Mouse (Mus musculus) heart, embryonic 10.5 days (tissue): ENCODE results near the gene Flt1. TPM values are rescaled to one million over a fixed set of nuclear protein-coding genes. Genes with fewer than 3 reads are reported as not detected.

ENCODE experiments used
- DNase-seq: peaks from one replicate; pipeline ENCODE4 v3.0.0-alpha.2; 2017; ENCODE audit warnings: low spot score
- H3K27ac ChIP-seq: fragments of 300-500 bp; sonication (generic); 2 replicates; pipeline ENCODE4 v1.5.1; 2016; ENCODE audit warnings: mild to moderate bottlenecking
- H3K27me3 ChIP-seq: fragments of 300-500 bp; sonication (generic); 2 replicates; pipeline ENCODE4 v1.6.1; 2016; ENCODE audit warnings: mild to moderate bottlenecking; ENCODE audit not compliant: poor library complexity, insufficient read depth, severe bottlenecking
- H3K36me3 ChIP-seq: fragments of 300-500 bp; sonication (generic); 2 replicates; pipeline ENCODE4 v1.6.1; 2016; ENCODE audit warnings: mild to moderate bottlenecking, moderate library complexity
- H3K4me1 ChIP-seq: fragments of 300-500 bp; sonication (generic); 2 replicates; pipeline ENCODE4 v1.6.1; 2016; ENCODE audit warnings: mild to moderate bottlenecking
- H3K4me3 ChIP-seq: fragments of 300-500 bp; sonication (generic); 2 replicates; pipeline ENCODE4 v1.5.1; 2016; ENCODE audit warnings: mild to moderate bottlenecking, moderate library complexity
- H3K9me3 ChIP-seq: fragments of 300-500 bp; sonication (generic); 2 replicates; pipeline ENCODE4 v1.6.1; 2016; ENCODE audit warnings: mild to moderate bottlenecking, moderate library complexity
- WGBS: fragments of 180-500 bp; shearing (Covaris S2); methylation state at CpG from one replicate; pipeline ENCODE4 v1.1.7; 2016; 5-methylcytosine and 5-hydroxymethylcytosine counted together
- polyA plus RNA-seq: library from polyadenylated mRNA; unstranded; fragments of >200 nt; fragmentation: Nextera tagmentation; extraction: Ambion mirVana; gene quantifications from 2 replicates; pipeline ENCODE4 v1.2.1, GENCODE M21; 2016

Flt1 gene
- 20.6 and 21.6 TPM in 2 replicates for polyA plus RNA-seq

DNA sequence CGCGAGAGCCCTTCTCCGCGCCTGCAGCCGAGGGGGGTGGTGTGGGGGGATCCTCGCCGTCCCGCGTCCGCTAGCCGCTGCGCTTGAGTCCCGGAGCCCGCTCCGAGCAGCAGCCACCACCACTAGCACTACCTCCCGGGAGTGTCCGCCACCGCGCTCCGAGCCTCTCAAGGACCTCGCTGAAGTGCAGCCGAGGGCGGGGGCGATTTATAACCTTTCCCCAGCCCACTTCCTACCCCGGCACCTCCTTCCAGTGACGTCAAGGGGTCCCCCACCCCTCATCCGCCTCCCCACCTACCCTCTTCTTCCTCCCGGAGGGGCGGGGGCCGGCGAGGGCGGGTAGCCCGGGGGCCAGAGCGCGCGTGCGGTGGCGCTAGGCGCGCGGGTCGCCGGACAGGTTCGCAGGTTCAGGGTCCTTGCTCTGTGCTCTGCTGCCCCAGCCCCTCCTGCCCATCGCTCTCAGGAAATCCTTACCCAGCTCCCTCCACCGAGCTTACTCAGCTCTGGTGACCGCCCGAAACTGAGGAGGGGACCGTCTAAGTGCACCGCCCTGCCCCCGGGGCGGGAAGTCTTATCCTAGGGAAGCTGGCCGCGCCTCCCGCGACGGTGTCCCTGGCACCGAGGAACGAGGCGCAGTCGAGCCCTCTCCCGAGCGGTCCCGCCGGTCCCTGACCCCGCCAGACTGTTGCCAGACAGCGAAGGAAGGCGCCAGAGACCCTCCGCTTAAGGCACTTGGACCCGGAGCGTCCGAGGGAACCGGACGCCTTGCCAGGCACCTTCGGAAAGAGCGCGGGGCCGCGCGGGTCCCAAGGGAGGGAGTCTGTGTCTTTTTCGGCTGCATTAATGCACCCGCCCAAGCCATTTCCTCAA lies at the start of gene Flt1:
Gene Flt1 (minus strand): TSS at position 181 of the 870 bp plus-strand sequence.
- peak; percentile 81 for DNase-seq
- Histone ChIP-seq H3K4me3 (peak within 1 kb of the TSS; percentile 74), H3K9me3 (no peaks in the 10 kb centered on the region), H3K27me3 (peaks cover 91% of the 10 kb centered on the region), H3K36me3 (no peaks in the 10 kb centered on the region), H3K4me1 (peaks cover 31% of the 10 kb centered on the region), H3K27ac (peak within 1 kb of the TSS; percentile 80)
- whole genome bisulfite sequencing = under 1% methylated on average over 82 of the region's 82 CpGs

DNA sequence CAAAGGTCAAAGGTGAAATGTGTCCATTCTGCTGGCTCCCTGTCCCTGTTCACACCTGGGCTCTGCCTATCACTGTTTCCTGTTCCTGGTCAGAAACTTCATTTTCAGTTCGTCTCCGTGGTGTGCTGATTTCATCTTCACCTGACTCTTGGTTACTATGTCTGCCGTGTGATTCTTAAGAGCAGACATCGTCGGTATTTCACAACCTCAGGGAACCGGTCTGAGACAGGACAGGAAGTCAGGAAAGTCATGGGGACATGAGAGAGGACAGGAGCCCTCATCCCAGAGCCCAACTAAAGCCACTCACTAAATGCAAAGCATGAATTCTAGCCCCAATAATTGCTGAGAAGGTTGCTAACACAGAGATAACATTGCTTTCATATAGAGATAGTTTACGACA lies 49.4 kb upstream of the Flt1 start:
- Histone ChIP-seq H3K27ac (no peak overlapping the region), H3K9me3 (no peaks in the 10 kb centered on the region), H3K4me3 (no peak overlapping the region), H3K27me3 (no peaks in the 10 kb centered on the region), H3K36me3 (no peaks in the 10 kb centered on the region), H3K4me1 (no peaks in the 10 kb centered on the region)
- DNase-seq = no peak
- WGBS = 71% methylated on average over 7 of the region's 7 CpGs

DNA sequence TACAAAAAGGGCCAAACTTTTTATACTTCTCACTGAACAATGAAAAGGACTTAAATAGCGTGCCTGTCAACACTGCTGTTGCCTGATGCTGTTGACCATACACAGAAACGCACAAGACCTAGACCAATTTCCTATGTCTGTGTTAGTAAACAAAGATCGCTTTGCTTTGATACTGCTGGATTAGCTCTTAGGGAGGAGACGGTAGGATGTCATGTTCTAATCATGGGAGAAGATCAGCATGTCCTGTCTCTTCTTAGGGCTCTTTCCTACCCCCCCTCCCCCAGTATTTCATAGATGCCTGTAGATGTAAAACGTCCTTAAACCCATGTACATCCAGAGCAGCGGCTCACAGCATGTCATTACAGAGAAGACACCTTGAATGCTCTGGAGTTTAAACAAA lies 44.1 kb upstream of the Flt1 start:
- H3K36me3 ChIP-seq = no peaks in the 10 kb centered on the region
- no peak for DNase-seq
- H3K9me3 ChIP-seq = no peaks in the 10 kb centered on the region
- H3K4me1 ChIP-seq = no peaks in the 10 kb centered on the region
- H3K27me3 ChIP-seq = no peaks in the 10 kb centered on the region
- 62% methylated on average over 6 of the region's 6 CpGs for WGBS
- H3K4me3 ChIP-seq = no peak overlapping the region
- no peak overlapping the region for H3K27ac ChIP-seq

DNA sequence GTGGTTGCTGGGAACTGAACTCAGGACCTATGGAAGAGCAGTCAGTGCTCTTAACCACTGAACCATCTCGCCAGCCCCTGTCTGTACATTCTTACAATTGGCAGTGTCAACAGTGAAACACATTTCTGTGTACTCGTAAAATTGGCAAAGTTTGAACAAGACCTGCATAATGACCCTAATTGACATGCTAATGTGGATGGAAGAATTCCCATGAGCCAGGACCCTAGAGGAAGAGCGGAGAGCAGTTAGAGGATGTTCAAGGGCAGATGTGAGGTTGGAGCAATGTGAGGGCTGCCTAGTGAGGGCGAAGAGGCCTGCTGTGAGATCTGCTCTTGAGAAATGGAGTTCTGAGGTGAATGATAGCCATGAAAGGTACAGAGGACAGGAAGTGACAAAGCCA lies 38.2 kb upstream of the Flt1 start:
- peaks cover 18% of the 10 kb centered on the region for H3K4me1 ChIP-seq
- H3K36me3 ChIP-seq = no peaks in the 10 kb centered on the region
- no peak overlapping the region for H3K27ac ChIP-seq
- H3K27me3 ChIP-seq = no peaks in the 10 kb centered on the region
- WGBS = 89% methylated on average over 4 of the region's 4 CpGs
- no peak for DNase-seq
- no peak overlapping the region for H3K4me3 ChIP-seq
- H3K9me3 ChIP-seq = no peaks in the 10 kb centered on the region

DNA sequence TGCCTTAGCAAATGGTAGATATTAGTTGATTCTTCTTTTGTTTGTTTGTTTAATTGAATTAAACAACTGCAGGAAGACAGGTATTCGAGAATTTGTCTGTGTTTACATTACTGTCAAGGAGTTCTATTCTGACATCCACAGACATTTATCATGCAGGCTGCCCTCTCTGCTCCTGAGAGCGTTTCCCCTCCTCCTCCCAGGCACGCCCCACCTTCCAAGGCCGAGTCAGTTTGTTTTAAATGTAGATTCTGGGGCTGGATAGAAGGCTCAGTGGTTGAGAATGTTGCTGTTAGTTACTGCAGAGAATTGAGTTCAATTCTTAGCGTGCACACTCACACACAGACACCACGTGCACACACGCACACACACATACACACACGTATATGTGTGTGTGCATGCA lies 36.2 kb upstream of the Flt1 start:
- DNase-seq = no peak
- Histone ChIP-seq H3K27me3 (no peaks in the 10 kb centered on the region), H3K4me3 (peak overlapping the region; percentile 39; the same call in 1 of the 2 replicates), H3K27ac (peak overlapping the region; percentile 62), H3K9me3 (no peaks in the 10 kb centered on the region), H3K4me1 (peaks cover 23% of the 10 kb centered on the region), H3K36me3 (no peaks in the 10 kb centered on the region)
- 22% methylated on average over 8 of the region's 8 CpGs for WGBS

DNA sequence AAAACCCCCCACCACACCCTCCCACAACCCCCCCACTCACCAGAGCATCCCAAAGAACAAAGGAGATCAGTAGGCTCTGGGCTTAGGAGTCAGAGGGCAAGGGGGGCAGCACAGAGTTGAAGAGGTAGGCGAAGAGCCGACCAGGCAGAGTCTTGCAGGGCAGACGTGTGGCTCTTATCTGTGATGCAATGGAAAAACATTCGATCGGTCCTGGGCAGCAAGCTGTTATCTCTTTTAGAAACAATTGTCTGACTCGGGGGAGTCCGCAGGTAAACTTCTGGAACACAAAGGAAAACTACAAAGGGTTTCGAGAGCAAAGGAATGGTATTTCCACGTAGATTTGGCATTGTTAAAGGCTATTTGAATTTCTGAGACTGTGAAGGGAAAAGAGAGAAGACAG lies 35.5 kb upstream of the Flt1 start:
- H3K27ac ChIP-seq = peak overlapping the region; percentile 62
- no peaks in the 10 kb centered on the region for H3K36me3 ChIP-seq
- 2% methylated on average over 9 of the region's 9 CpGs for WGBS
- peak overlapping the region; percentile 39 for H3K4me3 ChIP-seq
- peaks cover 23% of the 10 kb centered on the region for H3K4me1 ChIP-seq
- DNase-seq = no peak
- H3K9me3 ChIP-seq = no peaks in the 10 kb centered on the region
- H3K27me3 ChIP-seq = no peaks in the 10 kb centered on the region

DNA sequence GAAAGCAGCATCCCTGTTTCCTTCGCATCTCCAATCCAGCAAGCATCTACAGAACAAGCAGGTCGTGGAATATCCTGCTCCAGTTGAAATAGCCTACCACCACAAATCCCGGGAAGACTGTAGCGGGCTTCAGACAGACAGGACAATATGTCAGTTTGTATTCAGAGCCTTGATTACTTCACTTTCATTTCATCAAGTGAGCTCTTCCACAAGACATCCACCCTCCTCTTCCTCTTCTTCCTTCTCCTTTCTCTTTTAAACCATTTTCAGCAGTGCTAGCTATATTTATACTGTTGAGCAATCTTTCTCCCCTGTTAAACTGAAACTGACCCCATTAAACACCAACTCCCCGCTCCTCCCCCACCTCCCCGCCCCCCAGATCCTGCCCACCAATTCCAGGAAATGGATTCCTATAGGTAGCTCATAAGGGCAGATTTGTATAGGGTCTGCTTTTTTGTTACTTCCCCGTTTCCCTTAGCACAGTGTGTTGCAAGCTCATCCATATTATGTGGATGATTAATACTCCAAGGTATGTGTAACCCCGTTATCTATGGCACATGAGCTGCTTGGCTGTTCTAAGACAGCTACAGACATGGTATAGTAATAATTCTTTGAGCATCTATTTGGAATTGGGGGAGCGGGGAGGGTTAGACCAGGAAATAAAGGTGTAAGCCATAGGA lies 33.0 kb upstream of the Flt1 start:
- Histone ChIP-seq H3K27me3 (peaks cover 7% of the 10 kb centered on the region), H3K4me3 (0 out of 2 replicates have a peak overlapping the region, but pooled peaks have one; percentile 6)

DNA sequence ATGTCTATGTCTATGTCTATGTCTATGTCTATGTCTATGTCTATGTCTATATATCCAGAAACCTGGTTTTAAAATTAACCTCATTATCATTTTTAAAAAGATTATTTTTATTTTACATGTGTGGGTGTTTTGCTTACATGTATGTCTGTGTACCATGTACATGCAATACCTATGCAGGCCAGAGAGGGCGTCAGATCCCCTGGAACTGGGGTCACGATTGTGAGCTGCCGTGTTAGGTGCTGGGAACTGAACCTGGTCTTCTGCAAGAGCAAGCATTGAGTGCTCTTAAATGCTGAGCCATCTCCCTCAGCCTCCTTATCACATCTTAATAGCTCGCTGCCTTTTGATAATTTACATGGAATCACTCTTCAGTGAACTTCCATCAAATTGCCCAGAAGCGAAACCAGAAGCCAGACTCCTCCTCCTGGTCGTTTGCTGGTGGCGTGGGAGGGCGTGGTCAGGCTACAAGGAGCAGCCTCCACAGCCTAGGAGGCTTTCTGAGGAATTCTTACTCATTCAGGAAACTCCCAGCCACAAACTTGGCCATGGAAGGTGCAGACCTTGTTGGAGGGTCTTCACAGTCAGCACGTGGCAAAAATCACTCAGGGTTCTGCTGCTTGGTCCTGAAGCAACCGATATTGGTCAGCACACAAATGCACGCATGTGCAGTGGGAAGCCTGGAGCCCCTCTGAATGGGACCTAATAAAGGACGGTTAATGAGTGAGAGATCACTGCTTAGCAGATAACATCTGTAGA lies 32.2 kb upstream of the Flt1 start:
- 52% methylated on average over 12 of the region's 12 CpGs for WGBS
- H3K9me3 ChIP-seq = 0 out of 2 replicates have a peak, but pooled peaks cover 3% of the 10 kb centered on the region
- H3K4me3 ChIP-seq = 0 out of 2 replicates have a peak overlapping the region, but pooled peaks have one; percentile 6
- H3K4me1 ChIP-seq = peaks cover 27% of the 10 kb centered on the region
- no peak for DNase-seq
- no peak overlapping the region for H3K27ac ChIP-seq
- peaks cover 14% of the 10 kb centered on the region for H3K27me3 ChIP-seq
- H3K36me3 ChIP-seq = no peaks in the 10 kb centered on the region

More for the DNA sequence above, 33.0 kb upstream of the Flt1 start:
- H3K36me3 ChIP-seq = no peaks in the 10 kb centered on the region
- H3K9me3 ChIP-seq = 0 out of 2 replicates have a peak, but pooled peaks cover 3% of the 10 kb centered on the region
- WGBS = 70% methylated on average over 9 of the region's 9 CpGs
- peaks cover 23% of the 10 kb centered on the region for H3K4me1 ChIP-seq
- H3K27ac ChIP-seq = no peak overlapping the region
- no peak for DNase-seq

DNA sequence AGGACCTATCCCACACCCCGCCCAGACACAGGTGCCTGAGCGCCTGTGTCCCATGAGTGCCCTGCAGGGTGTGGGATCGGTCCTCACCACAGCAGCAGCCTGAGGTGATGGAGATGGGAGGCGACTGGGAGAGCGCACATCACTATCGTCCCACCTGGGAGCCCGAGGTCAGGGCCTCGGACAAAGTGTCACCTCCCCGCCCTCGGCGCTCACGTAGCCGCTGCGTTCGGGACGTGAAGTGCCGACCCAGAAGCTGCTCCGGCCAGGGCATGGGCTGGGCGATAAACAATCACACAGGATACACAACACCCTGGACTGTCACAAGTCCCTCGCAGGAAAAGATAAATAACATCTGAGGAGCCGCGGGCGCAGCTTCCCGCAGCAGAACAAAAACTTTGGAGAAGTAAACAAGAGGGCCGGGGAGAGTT lies 27.1 kb upstream of the Flt1 start:
- Histone ChIP-seq H3K27ac (peak overlapping the region; percentile 13; the same call in 1 of the 2 replicates), H3K36me3 (no peaks in the 10 kb centered on the region), H3K9me3 (0 out of 2 replicates have a peak, but pooled peaks cover 3% of the 10 kb centered on the region), H3K4me1 (peaks cover 30% of the 10 kb centered on the region), H3K27me3 (peaks cover 39% of the 10 kb centered on the region), H3K4me3 (peak overlapping the region; percentile 47)
- DNase-seq = no peak
- WGBS = under 1% methylated on average over 25 of the region's 25 CpGs

DNA sequence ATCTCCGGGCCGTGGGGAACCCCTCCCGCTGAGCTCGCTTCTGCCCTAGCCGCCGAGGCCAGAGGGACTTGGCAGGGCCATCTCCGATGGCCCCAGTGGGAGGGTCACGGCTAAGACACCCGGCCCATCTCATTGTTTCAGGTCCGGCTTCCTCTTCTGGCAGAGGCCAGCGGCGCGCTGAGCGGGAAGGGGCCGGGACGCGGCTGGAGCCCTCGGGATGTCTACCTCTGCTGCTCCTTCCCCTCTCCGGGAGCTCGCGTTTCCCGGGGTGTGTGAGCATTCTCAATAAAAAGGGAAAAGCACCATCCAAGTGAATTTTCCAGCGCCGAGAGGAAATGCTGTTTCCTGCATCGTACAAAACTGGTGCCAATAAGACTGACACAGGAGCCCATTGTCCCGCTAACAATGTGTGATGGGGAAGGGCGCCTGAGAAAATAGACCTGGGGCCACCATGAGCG lies 25.9 kb upstream of the Flt1 start:
- under 1% methylated on average over 28 of the region's 28 CpGs for WGBS
- Histone ChIP-seq H3K4me3 (peak overlapping the region; percentile 56), H3K27ac (peak overlapping the region; percentile 83), H3K4me1 (peaks cover 32% of the 10 kb centered on the region), H3K27me3 (peaks cover 39% of the 10 kb centered on the region), H3K9me3 (0 out of 2 replicates have a peak, but pooled peaks cover 3% of the 10 kb centered on the region), H3K36me3 (no peaks in the 10 kb centered on the region)
- peak; percentile 77 for DNase-seq

DNA sequence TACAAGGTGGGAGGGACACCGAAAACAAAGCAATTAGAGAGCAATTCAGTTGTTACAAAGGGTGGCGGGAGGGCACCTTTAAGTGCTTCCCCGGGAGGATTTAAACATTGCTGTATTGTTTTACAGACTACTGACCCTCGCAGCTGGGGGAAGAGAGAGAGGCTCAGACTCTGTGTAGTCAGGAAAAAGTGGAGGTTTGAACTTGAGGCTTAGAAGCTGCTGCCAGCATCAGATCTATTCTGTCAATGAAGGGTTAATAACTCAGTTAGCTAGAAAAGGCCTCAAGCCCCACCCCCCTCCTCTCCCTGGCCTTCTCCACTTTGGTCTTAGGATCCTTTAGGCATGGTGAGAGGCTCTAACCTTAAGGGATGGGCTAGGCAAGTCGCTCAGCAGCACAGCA lies 24.2 kb upstream of the Flt1 start:
- DNase-seq = no peak
- WGBS = 24% methylated on average over 5 of the region's 5 CpGs
- H3K27me3 ChIP-seq = peaks cover 39% of the 10 kb centered on the region

DNA sequence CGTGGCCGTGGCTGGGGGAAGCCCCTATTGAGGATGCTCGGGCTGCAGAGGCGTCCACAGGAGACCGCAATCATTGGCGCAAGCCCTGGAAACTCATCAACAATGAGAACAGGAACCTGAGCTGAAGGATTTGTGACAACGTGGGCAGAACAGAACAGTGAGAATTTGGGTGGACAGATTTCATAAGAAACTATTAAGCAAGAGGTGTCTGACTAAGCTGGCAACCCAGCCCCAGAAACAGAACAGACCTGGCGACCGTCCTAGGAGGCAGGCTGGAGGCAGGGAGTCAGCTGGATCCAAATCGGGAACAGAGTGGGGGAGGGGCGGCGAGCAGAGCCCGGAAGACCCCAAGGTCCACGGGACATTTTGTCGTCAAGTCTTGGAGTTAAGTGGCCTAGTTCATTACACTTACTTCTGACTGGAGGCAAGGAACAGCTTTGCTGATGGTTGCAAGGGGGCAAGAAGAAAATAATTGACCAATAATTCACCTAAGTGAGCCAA lies 22.3 kb upstream of the Flt1 start:
- Histone ChIP-seq H3K27me3 (peaks cover 26% of the 10 kb centered on the region), H3K4me3 (peak overlapping the region; percentile 53), H3K36me3 (no peaks in the 10 kb centered on the region), H3K9me3 (no peaks in the 10 kb centered on the region), H3K27ac (peak overlapping the region; percentile 72; the same call in 1 of the 2 replicates), H3K4me1 (peaks cover 30% of the 10 kb centered on the region)
- 2% methylated on average over 15 of the region's 15 CpGs for WGBS
- peak; percentile 81 for DNase-seq

More for the DNA sequence above, 24.2 kb upstream of the Flt1 start:
- Histone ChIP-seq H3K4me3 (no peak overlapping the region), H3K9me3 (0 out of 2 replicates have a peak, but pooled peaks cover 3% of the 10 kb centered on the region), H3K4me1 (peaks cover 32% of the 10 kb centered on the region), H3K27ac (no peak overlapping the region), H3K36me3 (no peaks in the 10 kb centered on the region)
